Mouse (Mus musculus) limb, embryonic 13.5 days (tissue): ENCODE results near the gene Hbb-bt. TPM values are rescaled to one million over a fixed set of nuclear protein-coding genes. Genes with fewer than 3 reads are reported as not detected.
"Not testable (repeated sequence)": the region's sequence is repeated elsewhere in the genome, so short reads cannot be mapped to it uniquely, and the experiment has no call there.

Experiments
- ATAC-seq: fragments of 200-750 bp; cut with Nextera tagmentation; 2 replicates; pipeline ENCODE4 v1.8.0; 2017; ENCODE audit warnings: low read depth, moderate number of reproducible peaks, moderate TSS enrichment; ENCODE audit not compliant: low FRiP score
- H3K27ac ChIP-seq: fragments of 300-500 bp; sonication (generic); 2 replicates; pipeline ENCODE4 v1.5.1; 2015; ENCODE audit warnings: inconsistent platforms, mild to moderate bottlenecking, moderate library complexity
- H3K27me3 ChIP-seq: fragments of 300-500 bp; sonication (generic); 2 replicates; pipeline ENCODE4 v1.6.1; 2015; ENCODE audit warnings: mild to moderate bottlenecking, inconsistent platforms
- H3K36me3 ChIP-seq: fragments of 300-500 bp; sonication (generic); 2 replicates; pipeline ENCODE4 v1.6.1; 2015; ENCODE audit warnings: inconsistent platforms, mild to moderate bottlenecking, moderate library complexity
- H3K4me1 ChIP-seq: fragments of 300-500 bp; sonication (generic); 2 replicates; pipeline ENCODE4 v1.6.1; 2015; ENCODE audit warnings: inconsistent platforms
- H3K4me2 ChIP-seq: fragments of 300-500 bp; sonication (generic); replicated peaks from 2 replicates; pipeline ENCODE4 v1.6.1; 2015; ENCODE audit warnings: inconsistent platforms, mild to moderate bottlenecking, moderate library complexity
- H3K4me3 ChIP-seq: fragments of 300-500 bp; sonication (generic); 2 replicates; pipeline ENCODE4 v1.5.1; 2015; ENCODE audit warnings: moderate library complexity, mild to moderate bottlenecking, inconsistent platforms
- H3K9ac ChIP-seq: fragments of 300-500 bp; sonication (generic); 2 replicates; pipeline ENCODE4 v1.6.1; 2015; ENCODE audit warnings: mild to moderate bottlenecking, inconsistent platforms
- H3K9me3 ChIP-seq: fragments of 300-500 bp; sonication (generic); 2 replicates; pipeline ENCODE4 v1.6.1; 2016; ENCODE audit warnings: inconsistent platforms
- WGBS: fragments of 180-500 bp; shearing (Covaris S2); methylation state at CpG from one replicate; pipeline ENCODE4 v1.1.7; 2015; 5-methylcytosine and 5-hydroxymethylcytosine counted together
- polyA plus RNA-seq: library from polyadenylated mRNA; unstranded; fragments of >200 nt; fragmentation: Nextera tagmentation; extraction: Ambion mirVana; gene quantifications from 2 replicates; pipeline ENCODE4 v1.2.1, GENCODE M21; 2015

Hbb-bt gene
- polyA plus RNA-seq = 1,810 and 1,860 TPM in 2 replicates

GRCm38 (mm10) chr7:103813766-103814165, at the start of gene Hbb-bt:
Hbb-bt (minus strand) TSS chr7:103813996.
- H3K27ac ChIP-seq = no peak within 1 kb of the TSS
- H3K9ac ChIP-seq = no peak within 1 kb of the TSS
- no peaks in the 10 kb centered on the region for H3K9me3 ChIP-seq
- H3K27me3 ChIP-seq = no peaks in the 10 kb centered on the region
- H3K4me2 ChIP-seq = no peak within 1 kb of the TSS
- no peaks in the 10 kb centered on the region for H3K36me3 ChIP-seq
- H3K4me1 ChIP-seq = no peaks in the 10 kb centered on the region
- WGBS = 79% methylated on average over 3 of the region's 3 CpGs
- H3K4me3 ChIP-seq = no peak within 1 kb of the TSS
- no peak for ATAC-seq

DNA sequence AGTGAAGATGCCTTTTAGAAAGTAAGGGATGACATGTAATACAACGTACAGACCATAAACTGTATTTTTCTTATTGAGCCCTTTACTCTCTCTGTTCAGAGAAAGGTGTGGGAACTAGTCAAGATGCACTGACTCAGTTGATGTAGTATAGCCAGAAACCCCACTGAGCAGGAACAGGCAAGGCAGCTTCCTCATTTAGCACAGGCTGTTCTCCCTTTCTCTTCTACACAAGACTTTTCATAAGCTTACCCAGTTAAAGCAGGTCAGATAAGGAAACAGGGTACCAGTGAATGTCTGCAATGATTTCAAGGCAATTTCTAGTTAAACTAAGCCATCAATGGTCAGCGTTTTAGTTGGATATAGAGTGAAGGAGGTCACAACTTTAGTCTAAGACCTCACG, 47.7 kb upstream of the Hbb-bt start:
- H3K4me2 ChIP-seq = no peak overlapping the region
- H3K4me3 ChIP-seq = no peak overlapping the region
- no peak for ATAC-seq
- H3K27me3 ChIP-seq = no peaks in the 10 kb centered on the region
- H3K9me3 ChIP-seq = no peaks in the 10 kb centered on the region
- WGBS = 79% methylated on average over 3 of the region's 3 CpGs
- no peak overlapping the region for H3K27ac ChIP-seq
- H3K36me3 ChIP-seq = no peaks in the 10 kb centered on the region
- H3K9ac ChIP-seq = no peak overlapping the region
- H3K4me1 ChIP-seq = no peaks in the 10 kb centered on the region

GRCm38 (mm10) chr7:103860855-103861254, 47.1 kb upstream of the Hbb-bt start:
- WGBS = 56% methylated on average over 1 of the region's 1 CpGs
- Histone ChIP-seq H3K36me3 (no peaks in the 10 kb centered on the region), H3K9ac (no peak overlapping the region), H3K4me3 (no peak overlapping the region), H3K27me3 (no peaks in the 10 kb centered on the region), H3K27ac (no peak overlapping the region), H3K4me1 (no peaks in the 10 kb centered on the region), H3K4me2 (no peak overlapping the region), H3K9me3 (no peaks in the 10 kb centered on the region)
- ATAC-seq = no peak; the same call in 1 of the 2 replicates

GRCm38 (mm10) chr7:103859076-103859475, 45.3 kb upstream of the Hbb-bt start:
- ATAC-seq = no peak
- H3K9ac ChIP-seq = no peak overlapping the region
- no peak overlapping the region for H3K4me2 ChIP-seq
- H3K4me3 ChIP-seq = no peak overlapping the region
- no peaks in the 10 kb centered on the region for H3K27me3 ChIP-seq
- H3K9me3 ChIP-seq = no peaks in the 10 kb centered on the region
- H3K4me1 ChIP-seq = no peaks in the 10 kb centered on the region
- 59% methylated on average over 2 of the region's 2 CpGs for WGBS
- H3K27ac ChIP-seq = no peak overlapping the region
- no peaks in the 10 kb centered on the region for H3K36me3 ChIP-seq

DNA sequence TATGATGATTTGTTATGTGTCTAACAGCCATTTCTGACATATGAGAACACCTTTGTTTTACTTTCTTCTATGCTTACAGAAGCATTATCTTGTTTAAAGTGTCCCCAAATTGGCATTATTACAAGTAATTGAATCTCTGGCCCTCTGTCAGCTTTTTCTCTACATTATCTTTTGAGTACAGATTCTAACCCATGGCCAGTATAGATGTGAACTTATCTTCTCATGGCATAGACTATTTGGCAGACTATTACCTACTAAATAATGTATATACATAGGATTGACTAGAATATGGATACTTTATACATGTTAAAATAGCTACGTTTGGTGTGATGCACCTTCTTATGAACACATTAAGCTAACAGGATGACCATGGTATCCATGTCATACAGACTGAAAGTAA, 40.9 kb upstream of the Hbb-bt start:
- H3K27ac ChIP-seq = no peak overlapping the region
- 63% methylated on average over 1 of the region's 1 CpGs for WGBS
- no peaks in the 10 kb centered on the region for H3K9me3 ChIP-seq
- ATAC-seq = no peak
- no peak overlapping the region for H3K4me3 ChIP-seq
- no peaks in the 10 kb centered on the region for H3K27me3 ChIP-seq
- no peak overlapping the region for H3K4me2 ChIP-seq
- no peak overlapping the region for H3K9ac ChIP-seq
- H3K36me3 ChIP-seq = no peaks in the 10 kb centered on the region
- H3K4me1 ChIP-seq = no peaks in the 10 kb centered on the region

DNA sequence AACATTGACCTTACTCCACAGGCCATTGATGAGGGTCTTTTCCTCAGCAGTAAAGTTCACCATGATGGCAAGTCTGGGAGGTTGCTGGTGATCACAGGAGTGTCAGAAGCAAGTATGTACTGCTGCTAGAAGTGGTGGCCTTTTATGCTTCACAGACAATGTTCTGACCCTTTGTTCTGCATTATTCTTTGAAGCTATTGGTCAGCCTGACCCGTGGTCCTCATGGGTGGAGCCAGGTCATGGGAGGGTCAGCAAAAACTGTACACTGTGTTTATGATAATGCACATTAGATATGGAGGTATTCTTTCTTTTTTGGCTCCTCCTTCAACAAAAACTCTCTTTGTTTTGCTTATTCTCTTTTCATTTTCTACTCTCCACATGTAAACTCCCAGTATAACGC, 39.3 kb upstream of the Hbb-bt start, which contains the start of gene Hbb-y:
Hbb-y (minus strand) TSS at position 127 of the 400 bp plus-strand sequence.
- no peaks in the 10 kb centered on the region for H3K4me1 ChIP-seq

GRCm38 (mm10) chr7:103844525-103845325, 30.9 kb upstream of the Hbb-bt start:
- H3K36me3 ChIP-seq = no peaks in the 10 kb centered on the region
- no peak overlapping the region for H3K27ac ChIP-seq
- ATAC-seq = no peak
- WGBS = 51% methylated on average over 2 of the region's 2 CpGs
- H3K4me1 ChIP-seq = no peaks in the 10 kb centered on the region
- no peaks in the 10 kb centered on the region for H3K27me3 ChIP-seq
- H3K4me2 ChIP-seq = no peak overlapping the region
- no peak overlapping the region for H3K4me3 ChIP-seq
- no peak overlapping the region for H3K9ac ChIP-seq
- no peaks in the 10 kb centered on the region for H3K9me3 ChIP-seq

More for the DNA sequence above, 39.3 kb upstream of the Hbb-bt start, which contains the start of gene Hbb-y:
- no peak for ATAC-seq
- H3K4me2 ChIP-seq = no peak within 1 kb of the TSS
- no peak within 1 kb of the TSS for H3K27ac ChIP-seq
- WGBS = 60% methylated on average over 2 of the region's 2 CpGs
- H3K9ac ChIP-seq = no peak within 1 kb of the TSS
- no peaks in the 10 kb centered on the region for H3K27me3 ChIP-seq
- H3K36me3 ChIP-seq = no peaks in the 10 kb centered on the region
- no peaks in the 10 kb centered on the region for H3K9me3 ChIP-seq
- H3K4me3 ChIP-seq = no peak within 1 kb of the TSS

GRCm38 (mm10) chr7:103843034-103843433, 29.2 kb upstream of the Hbb-bt start, which contains the start of gene Hbb-bh1:
Hbb-bh1 (minus strand) TSS chr7:103843164.
- Histone ChIP-seq H3K4me2 (no peak within 1 kb of the TSS), H3K36me3 (no peaks in the 10 kb centered on the region), H3K27me3 (no peaks in the 10 kb centered on the region), H3K4me1 (no peaks in the 10 kb centered on the region), H3K9me3 (no peaks in the 10 kb centered on the region), H3K27ac (no peak within 1 kb of the TSS), H3K9ac (no peak within 1 kb of the TSS), H3K4me3 (no peak within 1 kb of the TSS)
- ATAC-seq = no peak
- 76% methylated on average over 2 of the region's 2 CpGs for WGBS

DNA sequence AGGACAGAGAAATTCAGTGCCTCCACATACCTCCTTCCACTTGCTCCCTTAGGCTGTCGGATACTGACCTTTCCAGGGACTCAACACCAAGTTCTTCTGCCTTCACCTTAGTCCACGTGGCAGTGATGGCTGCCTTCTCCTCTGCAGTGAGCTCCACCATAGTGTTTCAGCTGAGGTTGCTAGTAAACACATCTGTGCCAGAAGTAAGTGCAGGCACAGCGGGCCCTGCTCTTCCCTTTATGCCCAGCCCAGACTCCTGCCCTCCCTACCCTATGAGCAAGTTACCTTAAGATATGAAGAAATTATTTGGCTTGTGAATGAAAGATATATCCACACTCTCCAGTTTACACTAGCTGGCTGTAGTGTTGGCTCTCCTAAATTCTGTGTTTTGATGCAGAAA, 26.5 kb upstream of the Hbb-bt start, which contains the start of gene Hbb-bh2:
Hbb-bh2 (minus strand) TSS at position 253 of the 400 bp plus-strand sequence.
- Histone ChIP-seq H3K4me2 (no peak within 1 kb of the TSS), H3K4me3 (no peak within 1 kb of the TSS), H3K9me3 (no peaks in the 10 kb centered on the region), H3K27ac (no peak within 1 kb of the TSS), H3K27me3 (no peaks in the 10 kb centered on the region), H3K4me1 (no peaks in the 10 kb centered on the region), H3K36me3 (no peaks in the 10 kb centered on the region), H3K9ac (no peak within 1 kb of the TSS)
- WGBS = 74% methylated on average over 3 of the region's 3 CpGs
- no peak for ATAC-seq

DNA sequence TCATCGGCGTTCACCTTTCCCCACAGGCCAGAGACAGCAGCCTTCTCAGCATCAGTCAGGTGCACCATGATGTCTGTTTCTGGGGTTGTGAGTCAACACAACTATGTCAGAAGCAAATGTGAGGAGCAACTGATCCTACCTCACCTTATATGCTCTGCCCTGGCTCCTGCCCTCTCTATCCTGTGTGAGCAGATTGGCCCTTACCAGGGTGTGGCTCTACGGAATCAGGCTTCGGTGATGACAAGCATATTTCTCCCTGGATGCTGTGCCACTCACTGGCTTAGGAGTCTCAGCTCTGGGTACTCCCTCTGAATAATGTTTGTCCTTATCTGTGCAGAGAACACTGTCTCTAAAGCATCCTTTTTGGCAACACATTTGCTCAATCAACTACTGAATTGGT, 14.0 kb upstream of the Hbb-bt start, which contains the start of gene Hbb-bs:
Hbb-bs (minus strand) TSS at position 289 of the 400 bp plus-strand sequence.
- Histone ChIP-seq H3K4me1 (no peaks in the 10 kb centered on the region), H3K9ac (no peak within 1 kb of the TSS), H3K27ac (no peak within 1 kb of the TSS), H3K9me3 (no peaks in the 10 kb centered on the region), H3K4me2 (no peak within 1 kb of the TSS), H3K36me3 (no peaks in the 10 kb centered on the region), H3K27me3 (no peaks in the 10 kb centered on the region), H3K4me3 (no peak within 1 kb of the TSS)
- no peak for ATAC-seq
- WGBS = 86% methylated on average over 4 of the region's 4 CpGs

- H3K36me3 ChIP-seq, ATAC-seq, H3K27me3 ChIP-seq, H3K4me1 ChIP-seq, H3K4me3 ChIP-seq, H3K9me3 ChIP-seq, H3K27ac ChIP-seq, H3K9ac ChIP-seq, H3K4me2 ChIP-seq: not testable (repeated sequence)
- WGBS = no CpG with 5 or more reads among the region's 2 CpGs
Observed at GRCm38 (mm10) chr7:103827139-103827538, 13.3 kb upstream of the Hbb-bt start.

GRCm38 (mm10) chr7:103826255-103826887, 12.6 kb upstream of the Hbb-bt start:
- Histone ChIP-seq H3K9me3 (no peaks in the 10 kb centered on the region), H3K9ac (no peak overlapping the region), H3K27ac (no peak overlapping the region), H3K4me3 (no peak overlapping the region), H3K4me1 (no peaks in the 10 kb centered on the region), H3K4me2 (no peak overlapping the region), H3K27me3 (no peaks in the 10 kb centered on the region), H3K36me3 (no peaks in the 10 kb centered on the region)
- no peak for ATAC-seq
- WGBS = 66% methylated on average over 3 of the region's 3 CpGs
